Mouse (Mus musculus) cerebellum, postnatal 14 days (tissue): ENCODE measurements around the gene Lrrc32.

ENCODE experiments used
- DNase-seq, 2 experiments: peaks; one replicate each; pipeline ENCODE4 v3.0.0; 2021; ENCODE audit warnings: mixed read lengths in 2 of 2

Lrrc32 gene

DNA sequence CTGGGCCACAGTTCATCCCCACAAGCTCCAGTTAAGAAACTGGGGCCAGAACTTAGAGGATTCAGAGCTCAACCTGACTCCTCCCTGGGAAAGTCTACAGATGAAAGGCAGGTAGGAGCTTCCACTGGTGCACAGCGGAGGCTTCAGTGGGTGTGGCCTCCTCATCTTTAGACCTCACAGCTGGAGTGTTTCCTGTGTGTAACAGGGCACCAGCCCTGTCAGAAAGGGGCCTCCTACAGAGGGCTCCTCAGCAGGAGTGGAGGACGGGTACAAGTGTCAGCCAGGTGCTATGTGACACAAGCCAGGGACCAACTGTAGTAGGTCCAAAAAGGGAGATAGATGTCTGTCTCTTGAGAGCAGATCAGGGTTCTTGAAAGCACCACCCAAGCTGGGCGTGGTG is 24.2 kb downstream of the Lrrc32 start:
- DNase-seq, result no peak

DNA sequence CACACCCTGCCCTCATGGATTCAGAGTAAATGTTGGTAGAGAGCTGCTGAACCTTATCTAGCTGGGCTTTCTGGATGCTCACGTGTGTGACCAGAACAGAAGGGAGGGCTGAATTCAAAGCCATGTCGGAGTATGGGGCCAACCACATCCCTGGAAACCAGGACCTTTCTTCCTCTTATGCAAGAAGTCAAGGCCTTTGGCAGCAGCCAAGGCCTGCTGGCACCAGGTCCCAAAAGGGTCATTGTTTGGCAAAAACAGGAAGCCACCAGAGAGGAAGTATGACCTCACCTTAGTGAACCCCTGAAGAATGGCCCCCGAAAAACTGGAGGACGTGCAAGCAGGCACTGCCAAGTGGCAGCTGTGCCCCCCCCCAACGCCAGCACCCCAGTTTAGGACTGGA is 33.5 kb downstream of the Lrrc32 start:
- DNase-seq, result no peak

DNA sequence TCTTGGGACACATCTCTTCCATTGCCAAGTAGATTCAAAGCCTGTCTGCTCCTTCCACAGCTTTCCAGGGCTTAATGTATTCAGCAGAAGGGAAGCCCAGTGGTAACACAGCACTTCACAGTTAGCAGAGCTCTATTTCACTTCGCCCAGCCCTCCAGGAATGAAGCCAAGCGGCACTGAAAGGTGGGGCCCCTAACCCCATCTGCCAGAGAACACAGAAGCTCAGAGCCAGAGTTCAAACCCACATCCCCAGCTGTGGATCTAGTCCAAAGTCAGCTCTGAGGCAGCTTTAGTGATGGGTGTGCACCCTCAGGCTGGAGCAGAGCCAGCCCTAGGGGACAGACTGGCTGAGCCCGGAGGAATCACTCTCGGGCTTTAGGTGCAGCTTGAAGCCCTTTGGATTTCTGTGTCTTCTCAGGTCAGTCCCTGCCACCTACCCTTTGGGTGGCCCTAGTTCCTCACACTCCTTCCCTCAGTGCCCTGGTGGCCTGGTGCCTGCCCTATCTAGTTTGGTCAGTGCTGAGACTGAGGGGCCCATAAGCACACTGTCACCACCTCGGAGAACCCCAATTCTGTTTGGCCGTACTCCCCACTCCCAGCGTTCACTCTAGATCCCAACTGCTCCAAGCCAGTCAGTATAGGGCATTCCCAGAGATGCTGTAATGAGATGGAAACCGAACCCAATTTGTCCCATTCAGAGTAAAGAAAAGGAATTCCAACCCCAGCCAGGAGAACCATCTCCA is 34.2 kb downstream of the Lrrc32 start:
- DNase-seq, result peak in 1 of 2 experiments; percentile 17

DNA sequence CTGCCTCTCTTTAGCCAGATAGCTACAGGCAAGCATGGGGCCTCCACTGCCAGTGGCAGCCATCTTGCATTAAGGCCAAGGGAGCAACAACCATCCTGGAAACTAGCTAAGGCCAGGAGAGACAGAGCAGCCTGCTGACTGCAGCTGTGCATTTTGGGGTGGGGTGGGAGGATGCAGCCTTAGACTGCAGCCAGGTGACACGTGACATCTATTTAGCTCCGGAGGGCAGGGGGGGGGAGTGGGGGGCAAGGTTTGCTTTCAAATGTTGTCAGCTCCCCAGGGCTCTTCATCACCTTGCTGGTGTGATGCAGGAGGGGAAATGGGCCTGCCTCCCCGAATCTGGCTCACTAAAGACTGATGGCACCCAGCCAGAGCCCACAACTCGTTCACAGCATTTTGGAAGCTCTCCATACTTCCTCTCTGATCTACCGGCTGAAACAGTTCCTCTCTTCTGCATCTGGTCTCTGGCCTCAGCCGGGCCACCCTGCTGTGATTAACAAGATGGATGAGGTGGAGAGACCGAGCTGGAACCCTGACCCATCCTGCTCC is 34.8 kb downstream of the Lrrc32 start:
- peak; percentile 49 to 66 for DNase-seq

DNA sequence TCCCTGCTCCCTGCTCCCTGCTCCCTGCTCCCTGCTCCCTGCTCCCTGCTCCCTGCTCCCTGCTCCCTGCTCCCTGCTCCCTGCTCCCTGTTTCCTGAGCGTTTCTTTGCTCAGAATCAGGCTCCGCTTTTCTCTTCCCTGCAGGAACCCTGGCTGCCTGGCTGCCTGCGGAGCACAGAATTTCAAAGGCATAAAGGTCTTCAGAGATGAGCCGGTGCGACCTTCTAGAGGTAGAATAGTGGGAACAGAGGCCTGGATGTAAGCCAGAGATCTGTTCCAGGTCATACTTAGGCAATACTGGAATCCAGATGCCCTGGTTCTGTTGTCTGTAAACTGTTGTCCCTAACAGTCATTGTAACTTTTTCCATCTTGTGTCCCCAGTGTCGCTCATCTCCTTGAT is 35.3 kb downstream of the Lrrc32 start:
- DNase-seq, result no peak

DNA sequence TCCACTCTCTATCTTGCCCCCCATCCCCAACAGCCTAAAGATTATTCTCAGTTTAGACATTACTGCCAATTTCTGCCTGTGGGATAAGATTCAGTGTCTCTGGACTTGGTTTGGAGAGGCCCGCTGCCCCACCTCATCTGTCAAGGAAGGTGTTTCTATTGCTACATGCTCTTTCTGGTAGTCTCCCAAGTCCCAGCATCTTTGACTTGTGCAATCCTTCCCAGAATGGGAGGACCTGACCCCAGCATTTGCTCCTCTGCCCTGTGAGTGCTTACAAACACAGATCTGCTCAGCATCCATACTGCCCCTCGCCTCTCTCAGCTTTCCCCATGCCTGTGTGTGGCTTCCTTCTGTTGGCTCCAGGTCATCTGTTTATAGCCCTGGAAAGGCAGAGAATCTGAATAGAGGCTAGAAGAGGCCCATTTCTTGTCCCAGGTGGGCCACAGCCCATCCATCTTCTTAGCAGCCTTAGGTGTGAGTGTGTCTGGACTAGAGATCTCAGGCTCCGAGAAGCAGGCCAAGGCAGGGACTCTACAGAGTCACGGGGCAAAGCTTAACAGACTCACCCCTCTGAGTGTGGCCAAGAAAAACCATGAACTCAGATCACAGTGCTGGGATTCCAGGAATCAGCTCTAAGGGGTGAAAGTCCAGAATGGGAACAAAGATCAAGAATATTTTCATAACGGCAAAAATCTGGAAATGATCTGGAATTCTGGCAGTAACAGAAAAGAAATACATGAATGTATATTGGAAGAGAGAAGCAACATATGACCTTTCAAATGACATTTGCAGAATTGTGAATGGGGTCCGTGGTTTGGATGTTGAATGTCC is 36.0 kb downstream of the Lrrc32 start:
- no peak for DNase-seq

DNA sequence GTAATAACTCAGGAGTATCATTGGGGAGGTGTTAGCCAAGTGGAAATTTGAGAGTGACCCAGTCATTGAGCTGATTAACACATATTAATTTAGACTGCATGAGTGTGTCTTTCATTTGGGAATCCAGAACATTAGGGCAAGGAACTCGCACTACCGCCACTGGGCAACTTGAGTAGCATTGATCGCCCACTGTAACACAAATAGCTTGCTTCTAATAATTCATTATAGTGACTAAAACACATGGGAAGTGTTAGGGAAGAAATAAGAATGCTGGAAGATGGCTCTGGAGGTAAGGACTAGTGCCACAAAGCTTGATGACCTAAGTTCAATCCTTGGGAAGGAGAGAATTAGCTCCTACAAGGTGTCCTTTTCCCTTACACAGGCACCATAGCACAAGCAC is 38.0 kb downstream of the Lrrc32 start:
- DNase-seq, result no peak

DNA sequence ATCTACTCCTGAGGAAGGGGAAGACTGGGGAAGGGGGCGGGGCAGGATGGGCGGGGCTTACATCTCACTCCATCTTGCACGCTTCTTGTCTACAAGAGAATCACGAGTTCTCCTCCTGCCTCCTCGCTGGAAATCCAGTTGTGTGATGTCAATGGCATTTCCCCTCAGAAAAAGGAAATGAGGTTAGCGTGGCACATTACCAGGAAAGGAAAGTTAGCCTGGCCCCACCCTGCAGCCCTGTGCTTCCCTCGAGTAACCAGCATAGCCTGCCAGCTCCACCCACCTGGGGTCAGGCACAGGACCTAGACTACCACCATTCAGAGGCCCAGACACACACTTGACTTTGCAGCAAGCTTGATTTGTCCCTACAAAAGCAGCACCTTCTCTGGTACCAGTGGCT is 42.5 kb downstream of the Lrrc32 start:
- DNase-seq, result no peak

DNA sequence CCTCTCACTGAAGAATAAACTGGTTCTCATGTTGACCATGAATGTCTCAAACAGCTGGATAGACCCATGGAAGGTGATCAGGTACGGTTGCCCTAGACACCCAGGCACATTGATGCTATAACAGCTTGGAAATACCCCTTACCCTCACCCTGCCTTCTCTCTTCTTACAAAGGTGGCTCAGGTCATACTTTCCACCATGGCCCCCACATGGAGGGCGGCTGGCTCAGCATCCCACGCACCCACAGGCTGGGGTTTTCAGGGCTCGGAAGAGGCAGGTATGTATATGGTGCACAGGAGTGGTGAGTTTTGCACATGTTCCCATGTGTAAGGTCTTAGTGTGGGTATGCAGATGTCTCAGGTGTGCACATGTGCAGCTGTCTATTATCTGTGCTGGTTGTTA is 43.9 kb downstream of the Lrrc32 start:
- DNase-seq, result no peak

DNA sequence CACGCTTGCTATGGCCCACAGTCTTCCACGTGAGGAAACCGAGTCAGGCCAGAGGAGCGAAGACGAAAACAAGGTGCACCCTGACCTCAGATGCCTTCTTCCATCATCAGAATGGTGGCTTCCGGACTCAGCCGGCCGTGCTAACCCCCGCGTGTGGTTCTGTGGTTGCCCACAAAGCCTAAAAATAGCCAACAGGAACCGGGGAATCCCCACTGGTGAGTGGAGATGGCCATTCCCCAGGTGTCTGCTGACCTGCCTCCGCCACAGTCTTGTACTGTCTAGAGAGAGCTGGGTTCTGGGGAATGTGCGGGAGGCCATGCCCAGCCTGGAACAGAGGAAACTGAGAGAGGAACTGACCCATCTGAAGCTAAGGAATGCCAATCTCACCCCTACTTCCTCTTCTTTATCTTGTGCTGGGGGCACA is 45.4 kb downstream of the Lrrc32 start:
- DNase-seq, result no peak

DNA sequence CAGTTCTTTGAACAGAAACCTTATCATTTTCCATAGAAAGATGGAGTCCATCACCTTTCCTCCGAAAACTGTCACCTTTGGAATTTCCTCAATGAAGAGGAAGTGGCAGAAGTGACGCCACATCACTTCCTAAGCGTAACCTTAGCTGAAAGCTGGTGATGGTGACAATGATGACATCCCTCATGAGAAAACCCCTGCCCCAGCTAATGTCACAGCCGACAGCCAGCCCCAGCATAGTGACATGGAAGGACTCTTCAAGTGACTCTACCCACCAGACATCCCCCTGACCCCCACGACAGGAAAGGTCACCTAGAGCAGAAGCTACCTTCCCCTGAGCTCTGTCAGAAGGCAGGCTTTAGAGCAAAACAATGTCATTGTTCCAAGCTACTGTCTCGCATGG is 46.1 kb downstream of the Lrrc32 start:
- DNase-seq, result no peak

DNA sequence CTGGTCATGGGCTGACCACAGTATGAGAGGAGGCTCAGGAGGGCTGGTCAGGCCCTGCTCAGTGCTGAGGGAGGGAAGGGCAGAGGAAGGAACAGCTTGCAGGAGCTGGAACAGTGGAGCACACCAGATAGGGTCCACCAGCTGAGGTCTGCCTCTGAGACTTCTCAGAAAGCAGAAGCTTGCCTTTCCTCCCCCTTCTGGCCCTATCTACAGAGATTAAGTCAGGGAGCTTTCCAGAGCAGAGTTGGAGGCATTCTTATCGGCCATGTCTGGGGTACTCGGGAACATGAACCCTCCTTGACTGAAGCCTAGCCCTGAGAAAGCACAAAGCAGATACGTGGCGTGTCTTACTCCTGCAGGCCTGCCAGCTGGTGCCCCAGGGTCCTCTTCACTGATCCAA is 46.8 kb downstream of the Lrrc32 start:
- DNase-seq, result no peak

DNA sequence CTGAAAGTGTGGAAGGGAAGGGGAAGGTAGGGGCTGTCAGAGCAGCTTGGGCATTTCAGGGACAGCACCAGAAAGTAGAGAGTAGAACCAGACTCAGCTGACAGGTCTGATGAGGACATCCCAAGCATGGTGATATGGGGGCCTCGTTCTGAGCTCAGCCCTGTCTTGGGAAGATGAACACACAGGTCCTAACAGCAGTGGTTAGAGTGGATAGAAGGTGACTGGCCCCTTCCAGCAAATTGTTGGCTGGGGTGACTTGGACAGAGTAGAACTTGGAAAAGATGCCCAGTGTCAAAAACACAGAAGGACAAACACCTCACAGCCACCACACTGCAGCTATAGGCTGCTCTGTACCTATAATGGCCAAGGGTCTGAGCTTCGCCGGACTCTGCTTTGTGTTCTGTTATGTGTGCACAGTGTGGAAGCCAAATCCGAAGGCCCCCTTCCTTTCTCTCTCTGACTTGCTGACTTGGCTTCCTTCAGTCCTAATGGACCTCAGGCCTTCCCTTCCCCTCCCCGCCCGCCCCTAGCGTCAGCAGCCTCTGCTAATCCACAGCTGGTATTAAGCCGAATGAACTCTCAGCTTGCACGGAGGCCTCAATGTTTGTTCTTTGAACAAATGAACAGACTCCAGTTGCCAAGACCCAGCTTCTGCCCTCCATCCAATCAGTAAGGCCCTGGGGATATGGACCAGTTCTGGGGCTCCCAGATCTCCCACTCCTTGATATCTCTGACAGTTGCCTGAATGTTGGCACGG is 48.3 kb downstream of the Lrrc32 start:
- no peak for DNase-seq

DNA sequence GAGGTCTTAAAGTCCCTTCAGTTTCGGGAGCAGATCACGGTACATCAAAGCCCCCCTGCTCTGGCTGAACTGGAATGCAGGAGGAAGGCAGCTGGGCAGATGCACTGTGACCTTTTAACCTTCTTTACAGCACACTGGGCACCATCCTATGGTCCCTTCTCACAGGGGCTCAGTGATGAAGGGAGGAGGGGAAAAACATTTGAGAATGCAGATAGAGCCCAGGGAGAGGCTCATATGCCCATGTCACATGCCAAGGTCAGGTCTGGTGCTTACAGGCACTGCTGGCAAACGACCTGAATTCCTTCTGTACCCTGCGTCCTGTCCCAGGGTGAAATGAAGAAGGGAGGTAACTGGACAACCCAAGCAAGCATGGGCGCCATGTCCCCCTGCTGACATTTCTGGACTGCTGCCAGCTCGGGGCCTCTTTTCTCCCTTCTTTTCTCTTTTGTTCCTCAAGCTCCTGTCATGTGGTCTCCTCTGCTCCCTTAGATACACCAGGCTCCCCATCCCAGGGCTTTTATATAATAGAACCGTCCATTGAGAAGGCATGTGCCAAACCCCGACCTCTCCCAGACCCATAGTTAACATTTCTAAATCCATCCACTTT is 49.0 kb downstream of the Lrrc32 start:
- DNase-seq, result peak in 1 of 2 experiments; percentile 23

DNA sequence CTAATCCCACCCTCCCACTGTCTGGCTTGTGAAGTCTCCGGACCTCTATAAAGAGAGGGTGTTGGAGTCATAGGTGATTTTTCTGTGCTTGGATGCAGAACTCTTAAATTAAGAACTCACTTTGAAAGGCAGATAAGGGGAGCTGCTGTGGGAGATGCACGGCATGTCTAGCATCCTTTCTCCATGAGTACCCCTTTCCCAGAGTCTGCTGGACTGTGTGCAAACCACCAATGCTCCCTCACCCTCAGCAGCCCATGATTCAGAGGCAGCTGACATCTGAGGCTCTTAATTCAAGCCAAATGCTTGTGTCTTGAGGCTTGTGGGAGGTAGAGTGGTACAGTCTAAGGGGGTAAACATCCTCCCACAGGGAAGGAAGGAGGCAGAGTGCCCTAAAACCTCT is 51.8 kb downstream of the Lrrc32 start:
- no peak for DNase-seq

DNA sequence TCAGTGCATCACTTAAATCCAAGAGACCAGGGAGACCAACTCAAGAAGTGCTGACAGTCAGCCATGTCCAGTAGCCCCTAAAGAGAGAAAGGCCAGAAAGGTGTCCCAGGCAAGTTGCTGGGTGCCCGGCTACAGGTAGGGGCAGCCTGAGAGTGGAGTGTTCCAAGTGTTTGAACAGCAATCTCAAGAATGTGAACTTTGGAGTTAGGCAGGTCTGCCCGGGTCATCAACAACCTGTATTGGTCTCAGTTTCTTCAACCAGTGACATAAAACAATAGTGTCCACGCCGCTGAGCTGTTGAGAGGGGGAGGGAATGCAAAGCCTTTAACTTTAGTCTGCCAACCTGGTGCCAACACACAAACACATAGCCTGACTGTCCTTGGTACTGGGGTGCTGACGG is 52.5 kb downstream of the Lrrc32 start:
- no peak for DNase-seq

DNA sequence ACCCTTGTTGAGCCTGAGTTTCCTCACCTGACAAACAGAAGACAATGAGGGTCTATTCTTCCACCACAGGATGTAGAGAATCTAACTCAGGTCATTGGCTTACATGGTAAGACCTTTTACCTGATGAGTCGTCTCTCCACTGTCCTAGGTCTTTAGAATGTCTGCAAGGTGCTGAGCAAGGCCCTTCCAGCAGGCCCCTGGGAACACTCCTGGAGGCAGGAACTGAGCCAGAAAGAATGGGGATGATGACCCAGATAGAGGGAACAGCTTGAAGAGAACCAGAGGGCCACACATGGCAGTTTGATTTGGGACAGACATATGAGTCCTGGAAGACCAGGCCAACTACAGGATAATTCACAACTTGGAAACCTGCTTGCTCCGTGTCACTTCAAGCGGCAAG is 53.2 kb downstream of the Lrrc32 start:
- no peak for DNase-seq

DNA sequence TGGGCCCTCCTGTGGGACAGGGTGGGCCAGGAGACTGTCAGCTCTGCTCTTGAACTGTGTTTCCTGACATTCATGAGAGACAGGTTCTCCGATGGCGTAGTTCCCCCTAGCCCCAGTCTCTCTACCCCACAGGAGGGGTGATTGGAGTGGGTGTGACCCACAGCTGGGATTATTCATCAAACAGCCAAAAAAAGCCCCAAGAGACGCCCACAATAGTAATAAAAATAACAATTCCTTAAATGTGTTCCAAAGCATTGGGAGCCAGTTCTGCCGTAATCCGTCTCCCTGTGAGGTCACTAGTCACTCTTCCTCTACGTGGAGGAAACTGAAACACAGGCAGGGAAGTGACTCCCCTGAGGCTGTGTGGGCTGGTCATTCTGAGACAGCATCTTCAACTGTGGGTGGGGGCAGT is 53.7 kb downstream of the Lrrc32 start:
- DNase-seq, result no peak

DNA sequence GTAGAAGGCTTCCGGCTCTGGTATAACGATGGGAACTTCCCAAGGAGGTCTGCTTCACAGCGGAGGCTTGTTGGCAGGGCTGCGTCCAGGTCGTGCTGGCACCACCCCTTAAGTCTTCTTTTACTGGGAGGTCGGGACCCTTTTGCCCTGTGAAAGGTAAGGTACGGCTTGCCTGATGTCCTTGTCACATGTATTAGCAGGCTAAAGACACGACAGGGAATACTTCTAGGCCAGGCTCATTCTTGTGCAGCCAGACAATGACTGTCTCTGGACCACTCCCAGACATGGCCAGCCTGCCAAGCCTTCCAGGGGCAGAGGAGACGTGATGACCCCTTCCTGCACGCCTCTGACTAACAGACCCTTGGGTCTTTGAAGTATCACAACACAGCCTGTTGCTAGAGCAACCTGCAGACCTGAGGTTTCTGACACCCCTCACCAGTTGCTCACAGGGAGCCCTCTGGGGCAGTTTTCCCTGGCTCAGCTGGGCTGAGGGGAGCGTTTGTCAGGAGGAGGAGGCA is 54.8 kb downstream of the Lrrc32 start:
- DNase-seq, result no peak

DNA sequence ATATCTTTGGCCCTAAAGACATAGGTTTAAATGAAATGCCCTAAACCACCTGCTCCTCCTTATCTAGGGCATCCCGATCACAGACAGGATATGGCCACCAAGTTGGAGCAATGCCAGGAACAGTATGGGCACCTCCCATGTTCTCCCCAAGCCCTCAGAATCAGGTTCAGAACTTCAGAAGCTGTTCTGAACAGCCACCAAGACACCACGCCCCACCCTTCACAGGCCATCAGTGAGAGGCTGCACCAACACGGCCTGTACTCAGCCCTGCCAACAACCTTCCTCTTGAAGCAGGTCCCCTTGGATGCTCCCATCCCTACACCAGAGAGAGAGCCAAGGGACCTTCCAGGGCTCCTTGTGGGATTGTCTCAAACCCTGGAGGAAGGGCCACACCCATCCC is 55.5 kb downstream of the Lrrc32 start:
- DNase-seq, result peak in 1 of 2 experiments; percentile 16

DNA sequence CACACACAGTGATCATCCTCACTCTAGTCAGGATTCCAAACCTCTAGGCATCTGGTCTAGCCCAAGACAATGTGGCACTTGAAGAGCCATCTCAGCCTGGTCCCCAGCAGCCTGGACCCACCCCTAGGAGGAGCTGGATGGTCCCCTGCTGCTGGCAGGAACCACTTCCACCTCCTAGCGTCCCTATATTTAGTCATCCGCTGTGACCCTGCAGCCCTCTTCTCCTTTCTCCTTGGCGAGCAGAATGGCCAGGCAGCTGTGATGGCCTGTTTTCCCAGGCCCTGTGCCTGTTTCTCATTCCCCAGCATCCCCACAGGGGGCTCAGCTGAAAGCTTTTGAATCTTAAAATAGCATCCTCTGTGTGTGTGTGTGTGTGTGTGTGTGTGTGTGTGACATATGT is 59.8 kb downstream of the Lrrc32 start:
- DNase-seq, result peak in 1 of 2 experiments; percentile 26

DNA sequence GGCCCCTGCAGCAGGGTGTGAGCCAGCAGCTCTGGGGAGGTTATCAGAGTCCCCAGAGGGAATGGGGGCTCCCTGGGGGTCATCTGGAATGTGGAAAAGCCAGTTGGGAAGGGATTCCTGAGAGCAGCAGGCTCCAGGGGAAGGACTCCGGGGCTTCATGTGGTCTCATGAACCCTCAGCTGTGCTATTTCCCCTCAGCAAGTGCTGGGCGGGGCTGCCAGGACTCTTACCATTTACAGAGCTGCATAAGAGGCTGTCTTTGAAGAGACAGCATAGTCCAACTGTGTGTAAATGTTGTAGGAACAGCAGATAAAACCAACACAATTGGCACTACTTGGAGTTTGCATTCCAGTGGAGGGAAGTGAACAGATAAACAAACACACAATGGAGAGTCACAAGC is 61.5 kb downstream of the Lrrc32 start:
- no peak for DNase-seq

DNA sequence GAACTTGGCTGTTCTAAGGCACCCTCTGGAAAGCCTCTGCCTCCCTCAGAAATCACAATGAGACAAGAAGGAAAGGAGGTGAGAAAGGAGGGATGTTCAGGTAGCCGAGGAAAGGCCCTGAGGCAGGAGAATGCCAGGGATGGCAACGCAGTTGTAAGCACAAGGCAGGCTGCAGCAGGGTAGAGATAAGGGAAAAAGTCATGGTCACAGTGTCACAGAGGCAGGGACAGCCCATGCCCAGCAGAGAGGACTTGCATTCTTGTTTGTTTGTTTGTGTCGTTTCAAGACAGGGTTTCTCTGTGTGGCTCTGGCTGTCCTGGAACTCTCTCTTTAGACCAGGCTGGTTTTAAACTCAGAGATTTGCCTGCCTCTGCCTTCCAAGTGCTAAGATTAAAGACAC is 62.0 kb downstream of the Lrrc32 start:
- no peak for DNase-seq
